Mouse (Mus musculus) cortical plate, adult 2 months (tissue): ENCODE results near the gene Ptp4a2.

Source experiments
- CTCF ChIP-seq: fragments of 200-500 bp; IDR thresholded peaks from 2 replicates; pipeline ENCODE4 v1.5.1; 2011; ENCODE audit warnings: mild to moderate bottlenecking, control low read depth, low read length; ENCODE audit not compliant: insufficient read depth; ENCODE audit errors: extremely low read depth
- POLR2A ChIP-seq: fragments of 200-500 bp; IDR thresholded peaks from 2 replicates; pipeline ENCODE4 v1.6.1; 2011; ENCODE audit warnings: mild to moderate bottlenecking, low read length, control low read depth; ENCODE audit not compliant: insufficient read depth; ENCODE audit errors: extremely low read depth

DNA sequence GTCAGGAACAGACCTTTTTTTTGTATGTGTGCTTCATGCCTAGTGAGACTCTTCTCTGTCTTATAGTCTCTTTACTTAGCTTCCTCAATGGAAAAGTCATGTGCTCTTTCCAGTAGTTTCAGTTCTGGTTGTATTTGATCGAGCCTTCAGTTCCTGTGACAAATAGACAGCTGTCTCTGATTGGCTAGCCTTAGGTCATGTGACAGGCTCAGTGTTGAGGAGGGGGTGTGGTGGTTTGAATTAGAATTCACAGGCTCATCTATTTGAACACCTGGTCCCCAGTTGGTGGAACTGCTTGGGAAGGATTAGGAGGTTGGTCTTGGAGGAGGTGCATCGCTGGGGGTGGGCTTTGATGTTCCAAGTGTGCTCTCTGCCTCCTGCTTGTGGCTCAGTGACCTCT, 21.4 kb upstream of the Ptp4a2 start:
- TF ChIP-seq CTCF (no peak), POLR2A (no peak)
